In genomic region chr4:128617363-128618120, GRCm38 (mm10) we compare ENCODE assay signal across 10 mouse cellular contexts. TPM values are rescaled to one million over a fixed set of nuclear protein-coding genes. Genes with fewer than 3 reads are reported as not detected.
DNase-seq lines count a peak whose midpoint lies in the region; ATAC-seq and TF ChIP-seq lines count a peak whose summit lies in the region.
"Had no signal": no experiment of that assay in that cellular context is flagged by ENCODE, and none has a peak within 500 bp of the region (broad histone marks: within the 10 kb centered on the region; RNA-seq: fewer than 3 reads in every experiment).

No protein-coding gene starts in this region.

- H3K4me2 ChIP-seq in lung, embryonic 15.5 days = 0 out of 2 replicates have a peak overlapping the region, but pooled peaks have one; percentile 15
- H3K4me2 ChIP-seq in kidney, embryonic 14.5 days (replicated peaks; ENCODE audit: low read depth, low read length) = peak overlapping the region; percentile 22
- no peak overlapping the region for H3K4me2 ChIP-seq in forebrain, embryonic 16.5 days (ENCODE audit: low read length)
- H3K4me2 ChIP-seq: hindbrain, embryonic 13.5 days; limb, embryonic 12.5 days had no signal

- H3K9ac ChIP-seq in lung, embryonic 15.5 days = 0 out of 2 replicates have a peak overlapping the region, but pooled peaks have one; percentile 6
- peak overlapping the region; percentile 34; the same call in 1 of the 2 replicates for H3K9ac ChIP-seq in kidney, embryonic 14.5 days (ENCODE audit: low read depth, low read length)
- no peak overlapping the region for H3K9ac ChIP-seq in forebrain, embryonic 16.5 days (replicated peaks; ENCODE audit: low read depth, low read length)
- H3K9ac ChIP-seq: hindbrain, embryonic 13.5 days; limb, embryonic 12.5 days had no signal

- DNase-seq in lung, adult 2 months = no peak
- peak; percentile 47 for DNase-seq in ZHBTc4 (ENCODE audit: low read depth, low spot score)
- no peak for DNase-seq in urinary bladder, adult 2 months (ENCODE audit: low spot score)
- no peak for DNase-seq in frontal cortex, postnatal 14 days (ENCODE audit: low spot score in 2 of 2)

- ATAC-seq in lung, embryonic 15.5 days (ENCODE audit: borderline replicate concordance, extremely low read depth, low FRiP score, low TSS enrichment) = no peak
- ATAC-seq in kidney, embryonic 14.5 days (ENCODE audit: low FRiP score, low TSS enrichment) = peak; percentile 26
- peak; percentile 57 for ATAC-seq in megakaryocyte progenitor cell, adult 5-6 weeks (replicated peaks; ENCODE audit: poor library complexity)
- no peak for ATAC-seq in forebrain, embryonic 16.5 days

- H3K4me1 ChIP-seq in lung, embryonic 15.5 days = peaks cover 25% of the 10 kb centered on the region
- H3K4me1 ChIP-seq in lung, adult 2 months (ENCODE audit: control insufficient read depth, insufficient read depth, low read length) = 0 out of 2 replicates have a peak, but pooled peaks cover 2% of the 10 kb centered on the region
- H3K4me1 ChIP-seq in kidney, embryonic 14.5 days (ENCODE audit: control insufficient read depth, insufficient read depth, low read length) = peaks cover 29% of the 10 kb centered on the region
- no peaks in the 10 kb centered on the region for H3K4me1 ChIP-seq in forebrain, embryonic 16.5 days (replicated peaks; ENCODE audit: control insufficient read depth, insufficient read depth, low read length)
- H3K4me1 ChIP-seq: hindbrain, embryonic 13.5 days had no signal

- TF ChIP-seq CTCF in lung, adult 2 months (IDR thresholded peaks at IDR 0.05; ENCODE audit: insufficient read depth, low read length) = no peak

- H3K4me3 ChIP-seq in lung, embryonic 15.5 days = no peak overlapping the region
- H3K4me3 ChIP-seq in lung, adult 2 months (replicated peaks; ENCODE audit: extremely low read depth, low read depth, low read length) = no peak overlapping the region
- H3K4me3 ChIP-seq in kidney, embryonic 14.5 days (ENCODE audit: low read length) = no peak overlapping the region
- H3K4me3 ChIP-seq in forebrain, embryonic 16.5 days (replicated peaks; ENCODE audit: low read length) = no peak overlapping the region
- H3K4me3 ChIP-seq: hindbrain, embryonic 13.5 days; limb, embryonic 12.5 days had no signal

- H3K9me3 ChIP-seq in lung, embryonic 15.5 days = no peaks in the 10 kb centered on the region
- H3K9me3 ChIP-seq in kidney, embryonic 14.5 days (ENCODE audit: control insufficient read depth, low read length) = no peaks in the 10 kb centered on the region
- no peaks in the 10 kb centered on the region for H3K9me3 ChIP-seq in forebrain, embryonic 16.5 days (ENCODE audit: control insufficient read depth, low read length)
- H3K9me3 ChIP-seq: hindbrain, embryonic 13.5 days; limb, embryonic 12.5 days had no signal

- 57% methylated on average over 17 of the region's 17 CpGs for WGBS in lung, embryonic 15.5 days
- 45% methylated on average over 17 of the region's 17 CpGs for WGBS in lung, adult 2 months
- WGBS in kidney, embryonic 14.5 days = 46% methylated on average over 17 of the region's 17 CpGs
- WGBS in forebrain, embryonic 16.5 days = 79% methylated on average over 17 of the region's 17 CpGs

- H3K27ac ChIP-seq in lung, embryonic 15.5 days = peak overlapping the region; percentile 16
- peak overlapping the region; percentile 51; the same call in 1 of the 2 replicates for H3K27ac ChIP-seq in kidney, embryonic 14.5 days (ENCODE audit: low read depth, low read length)
- H3K27ac ChIP-seq in forebrain, embryonic 16.5 days (ENCODE audit: low read length) = no peak overlapping the region
- H3K27ac ChIP-seq: hindbrain, embryonic 13.5 days had no signal

- no peaks in the 10 kb centered on the region for H3K27me3 ChIP-seq in lung, embryonic 15.5 days
- no peaks in the 10 kb centered on the region for H3K27me3 ChIP-seq in kidney, embryonic 14.5 days (ENCODE audit: control insufficient read depth, insufficient read depth, low read length)
- no peaks in the 10 kb centered on the region for H3K27me3 ChIP-seq in forebrain, embryonic 16.5 days (replicated peaks; ENCODE audit: control insufficient read depth, insufficient read depth, low read length)

- H3K36me3 ChIP-seq in lung, embryonic 15.5 days = no peaks in the 10 kb centered on the region
- H3K36me3 ChIP-seq in kidney, embryonic 14.5 days (ENCODE audit: control insufficient read depth, insufficient read depth, low read length) = no peaks in the 10 kb centered on the region
- H3K36me3 ChIP-seq in forebrain, embryonic 16.5 days (ENCODE audit: control insufficient read depth, insufficient read depth) = no peaks in the 10 kb centered on the region
- H3K36me3 ChIP-seq: hindbrain, embryonic 13.5 days; limb, embryonic 12.5 days had no signal

- no peak for TF ChIP-seq POLR2A in lung, adult 2 months (IDR thresholded peaks at IDR 0.05; ENCODE audit: borderline replicate concordance, extremely low read depth, low read depth, low read length)

RNA-seq across cellular contexts. Expression of gene Tlr12, which starts 0.9 kb away (rescaled TPM):
- 1.2 and 1.4 TPM in 2 replicates for polyA plus RNA-seq in lung, embryonic 15.5 days (2015; fragmentation: Nextera tagmentation; extraction: Ambion mirVana)
- 1.4 and 1.8 TPM in 2 replicates for polyA plus RNA-seq in lung, adult 2 months (2012; rRNA removed)
- 0.91 and 1.1 TPM in 2 replicates for polyA plus RNA-seq in kidney, embryonic 14.5 days (2014; fragmentation: Nextera tagmentation; extraction: Ambion mirVana)
- total RNA-seq in megakaryocyte progenitor cell, adult 5-6 weeks (2015) = 0.15 and 0.49 TPM in 2 replicates
- 0.27 and 1.2 TPM in 2 replicates for total RNA-seq in megakaryocyte progenitor cell, adult 5-6 weeks (2017)
- 5.0 and 6.9 TPM in 2 replicates for polyA plus RNA-seq in urinary bladder, adult 2 months (2012; rRNA removed)
- 1.6 and 3.0 TPM in 2 replicates for polyA plus RNA-seq in forebrain, embryonic 16.5 days (2015; fragmentation: Nextera tagmentation; extraction: Ambion mirVana)

RNA-seq across cellular contexts. Expression of gene Zscan20, which starts 7.6 kb away (rescaled TPM):
- polyA plus RNA-seq in lung, embryonic 15.5 days (2015; fragmentation: Nextera tagmentation; extraction: Ambion mirVana) = 4.3 and 4.6 TPM in 2 replicates
- 2.4 and 2.5 TPM in 2 replicates for polyA plus RNA-seq in lung, adult 2 months (2012; rRNA removed)
- polyA plus RNA-seq in kidney, embryonic 14.5 days (2014; fragmentation: Nextera tagmentation; extraction: Ambion mirVana) = 3.2 and 4.4 TPM in 2 replicates
- 1.8 and 2.2 TPM in 2 replicates for total RNA-seq in megakaryocyte progenitor cell, adult 5-6 weeks (2015)
- total RNA-seq in megakaryocyte progenitor cell, adult 5-6 weeks (2017) = 3.2 and 4.9 TPM in 2 replicates
- polyA plus RNA-seq in urinary bladder, adult 2 months (2012; rRNA removed) = 2.1 and 3.4 TPM in 2 replicates
- 5.8 and 7.6 TPM in 2 replicates for polyA plus RNA-seq in forebrain, embryonic 16.5 days (2015; fragmentation: Nextera tagmentation; extraction: Ambion mirVana)

RNA-seq across cellular contexts. Expression of gene Phc2, which starts 37.0 kb away (rescaled TPM):
- polyA plus RNA-seq in lung, embryonic 15.5 days (2015; fragmentation: Nextera tagmentation; extraction: Ambion mirVana) = 75.8 and 83.5 TPM in 2 replicates
- polyA plus RNA-seq in lung, adult 2 months (2012; rRNA removed) = 125 and 126 TPM in 2 replicates
- polyA plus RNA-seq in kidney, embryonic 14.5 days (2014; fragmentation: Nextera tagmentation; extraction: Ambion mirVana) = 46.6 and 50.2 TPM in 2 replicates
- total RNA-seq in megakaryocyte progenitor cell, adult 5-6 weeks (2015) = 28.0 and 35.0 TPM in 2 replicates
- total RNA-seq in megakaryocyte progenitor cell, adult 5-6 weeks (2017) = 13.9 and 21.2 TPM in 2 replicates
- polyA plus RNA-seq in urinary bladder, adult 2 months (2012; rRNA removed) = 68.5 and 77.5 TPM in 2 replicates
- polyA plus RNA-seq in forebrain, embryonic 16.5 days (2015; fragmentation: Nextera tagmentation; extraction: Ambion mirVana) = 33.2 and 34.9 TPM in 2 replicates

Comparison
In these comparisons a context has a peak if more than half of its experiments do, and no peak if none do; other contexts are left out.
1. ATAC-seq: peak in kidney, embryonic 14.5 days (single experiment) and megakaryocyte progenitor cell, adult 5-6 weeks (single experiment); none in lung, embryonic 15.5 days (single experiment) and forebrain, embryonic 16.5 days (single experiment).